Mouse (Mus musculus) small intestine, adult 2 months (tissue): ENCODE measurements at regions not wholly inside any gene's neighbourhood (a gene's known extent, or its start where the extent isn't known, plus 50 kb on each side); places are given as distances from the start of the nearest gene placed in this dataset.

Source experiments
- CTCF ChIP-seq: fragments of 200-500 bp; IDR thresholded peaks from 2 replicates; pipeline ENCODE4 v1.5.1; 2012; ENCODE audit warnings: low read depth, mild to moderate bottlenecking, control low read depth, inconsistent platforms, low read length, moderate library complexity, mixed read lengths; ENCODE audit not compliant: insufficient replicate concordance, insufficient read length; ENCODE audit errors: extremely low read depth
- POLR2A ChIP-seq: fragments of 200-500 bp; IDR thresholded peaks from 2 replicates; pipeline ENCODE4 v1.6.1; 2012; ENCODE audit warnings: low read depth, mild to moderate bottlenecking, control low read depth, inconsistent platforms, low read length, moderate library complexity

DNA sequence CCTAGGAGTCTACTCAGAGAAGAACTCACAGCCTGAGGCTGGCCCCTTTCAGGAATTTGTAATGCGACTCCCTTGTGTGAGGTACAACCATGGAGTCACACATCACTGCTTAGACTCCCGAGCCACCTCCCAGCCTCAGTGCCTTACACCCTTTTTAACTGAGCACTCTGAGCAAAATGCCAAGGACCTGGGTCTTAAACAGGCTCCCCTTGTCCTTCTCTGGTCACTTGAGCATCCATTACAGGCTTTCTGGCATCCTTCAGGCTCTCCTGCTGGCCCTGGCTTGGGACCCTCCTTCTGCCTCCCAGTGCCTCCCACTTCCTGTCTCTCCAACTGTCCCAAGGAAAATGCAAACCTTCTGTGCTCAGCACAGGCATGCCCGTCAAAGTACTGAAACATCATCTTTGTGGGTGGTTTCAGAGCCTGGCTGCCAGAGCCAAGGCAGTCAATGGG lies 100.0 kb downstream of the Wdr11 start:
- TF ChIP-seq CTCF (no peak), POLR2A (no peak)
